Mouse (Mus musculus): ENCODE measurements around the gene Tmem150b.

Tmem150b gene

GRCm38 (mm10) chr7:4724359-4724758 lies 690 bp downstream of the Tmem150b start:
- no peak for DNase-seq

GRCm38 (mm10) chr7:4723508-4723907 lies 1.5 kb downstream of the Tmem150b start:
- peak; percentile 39 for DNase-seq

- no peak for DNase-seq
Observed at GRCm38 (mm10) chr7:4719276-4719675, 5.8 kb downstream of the Tmem150b start.

GRCm38 (mm10) chr7:4716955-4717354 lies 8.1 kb downstream of the Tmem150b start:
- no peak for DNase-seq

GRCm38 (mm10) chr7:4712594-4712993 lies 12.5 kb downstream of the Tmem150b start:
- DNase-seq, result no peak

GRCm38 (mm10) chr7:4705098-4705497 lies 20.0 kb downstream of the Tmem150b start:
- peak; percentile 57 for DNase-seq

- no peak for DNase-seq
Observed at GRCm38 (mm10) chr7:4703195-4703594, 21.9 kb downstream of the Tmem150b start.

- peak; percentile 36 for DNase-seq
Observed at GRCm38 (mm10) chr7:4702334-4702733, 22.7 kb downstream of the Tmem150b start.

GRCm38 (mm10) chr7:4693004-4693403 lies 32.0 kb downstream of the Tmem150b start:
- no peak for DNase-seq

- DNase-seq, result peak; percentile 41
Observed at GRCm38 (mm10) chr7:4690951-4691653, 33.9 kb downstream of the Tmem150b start.

- peak; percentile 93 for DNase-seq
Observed at GRCm38 (mm10) chr7:4690387-4690786, 34.7 kb downstream of the Tmem150b start, which contains the start of gene Brsk1. Brsk1 (plus strand) TSS chr7:4690604.

- peak; percentile 97 for DNase-seq
Observed at GRCm38 (mm10) chr7:4684632-4685417, 40.2 kb downstream of the Tmem150b start, which contains the start of gene Hspbp1. Hspbp1 (minus strand) TSS chr7:4685068.

GRCm38 (mm10) chr7:4684203-4684602 lies 40.8 kb downstream of the Tmem150b start:
- no peak for DNase-seq

- no peak for DNase-seq
Observed at GRCm38 (mm10) chr7:4683307-4683706, 41.7 kb downstream of the Tmem150b start.

GRCm38 (mm10) chr7:4675200-4675599 lies 49.8 kb downstream of the Tmem150b start:
- DNase-seq, result no peak

- DNase-seq, result no peak
Observed at GRCm38 (mm10) chr7:4674114-4674731, 50.8 kb downstream of the Tmem150b start.

- peak; percentile 37 for DNase-seq
Observed at GRCm38 (mm10) chr7:4671956-4672355, 53.1 kb downstream of the Tmem150b start.

GRCm38 (mm10) chr7:4670655-4671255 lies 54.3 kb downstream of the Tmem150b start:
- DNase-seq, result no peak

GRCm38 (mm10) chr7:4669156-4669555 lies 55.9 kb downstream of the Tmem150b start:
- DNase-seq, result no peak

- no peak for DNase-seq
Observed at GRCm38 (mm10) chr7:4668506-4668905, 56.5 kb downstream of the Tmem150b start.

- DNase-seq, result no peak
Observed at GRCm38 (mm10) chr7:4666871-4667270, 58.2 kb downstream of the Tmem150b start.

GRCm38 (mm10) chr7:4663742-4664141 lies 61.3 kb downstream of the Tmem150b start:
- DNase-seq, result no peak

GRCm38 (mm10) chr7:4663179-4663578 lies 61.9 kb downstream of the Tmem150b start:
- DNase-seq, result no peak

Measured in embryo, embryonic 11 days (tissue).